Mouse (Mus musculus) heart, postnatal 10 days (tissue): ENCODE results near the gene Frs2. TPM values are rescaled to one million over a fixed set of nuclear protein-coding genes. Genes with fewer than 3 reads are reported as not detected.
"Not testable (repeated sequence)": the region's sequence is repeated elsewhere in the genome, so short reads cannot be mapped to it uniquely, and the experiment has no call there.

ENCODE experiments used
- DNase-seq, 2 experiments: peaks; one replicate each; pipeline ENCODE4 v3.0.0; 2021
- intact Hi-C: fragments of 180-260 bp; cut with DNase I; formaldehyde crosslinking; loops from one replicate; pipeline ENCODE4 v1.15.1; 2025
- total RNA-seq, 2 experiments: library from RNA; stranded (reverse); gene quantifications; 2 replicates each; pipeline ENCODE4 v1.2.3; 2021

Frs2 gene
- total RNA-seq, 2 experiments from 2014 or later, result 22.7 to 22.8 TPM

DNA sequence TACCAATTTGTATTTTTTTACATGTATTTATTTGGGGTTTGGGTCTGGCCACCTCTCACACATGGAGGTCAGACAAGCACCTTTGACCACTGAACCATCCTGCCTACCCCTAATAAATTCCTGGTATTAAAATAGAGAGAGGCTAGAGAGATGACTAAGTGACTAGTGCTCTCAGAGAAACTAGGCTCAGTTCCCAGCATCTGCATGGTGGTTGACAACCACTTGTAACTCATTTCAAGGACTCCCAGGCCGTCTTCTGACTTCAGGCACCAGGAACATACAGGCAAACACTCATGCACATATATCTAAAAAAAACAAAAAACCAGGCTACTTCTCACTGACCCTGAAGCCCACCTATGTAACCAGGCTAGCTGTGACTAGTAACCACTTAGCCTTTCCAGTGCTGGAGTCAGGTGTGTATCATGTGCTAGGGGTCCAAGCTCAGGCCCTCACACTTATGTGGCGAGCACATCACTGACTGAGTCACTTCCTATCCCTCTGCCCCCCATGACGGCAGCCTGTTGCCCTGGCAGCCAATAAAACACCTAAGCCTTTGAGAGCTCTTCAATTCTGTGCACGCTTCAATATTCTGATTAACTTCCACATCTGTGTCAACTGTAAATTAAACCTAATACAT lies 98.3 kb downstream of the Frs2 start:
- DNase-seq, result peak; percentile 56 to 57
- intact Hi-C loops, result no loop called here

DNA sequence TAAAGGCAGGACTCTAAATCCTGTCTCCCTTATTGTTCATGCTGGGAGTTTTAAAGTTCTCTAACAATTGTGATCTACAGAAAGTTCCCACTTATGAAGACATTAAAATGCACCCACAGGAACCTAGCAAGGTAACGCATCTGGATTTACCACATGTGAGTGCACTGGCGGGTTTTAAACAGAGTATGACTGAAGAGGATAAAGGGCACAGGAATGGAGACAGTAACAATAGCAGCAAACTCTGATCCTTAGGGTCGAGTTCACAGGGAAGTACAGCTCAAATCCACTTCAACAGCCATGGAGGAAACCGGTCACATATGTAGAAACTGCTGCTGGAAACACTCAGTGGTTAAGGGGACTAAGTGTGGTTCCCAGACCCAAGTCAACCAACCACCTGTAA lies 99.1 kb downstream of the Frs2 start:
- intact Hi-C loops, result no loop called here

GRCm38 (mm10) chr10:117045175-117046056 lies 102.9 kb downstream of the Frs2 start, which contains the start of gene Lrrc10:
Gene Lrrc10, plus strand, starts transcription at chr10:117045341.
- intact Hi-C loops, result no loop called here
- DNase-seq, result peak; percentile 61 to 76

More for the DNA sequence above, 99.1 kb downstream of the Frs2 start:
- DNase-seq, result no peak

DNA sequence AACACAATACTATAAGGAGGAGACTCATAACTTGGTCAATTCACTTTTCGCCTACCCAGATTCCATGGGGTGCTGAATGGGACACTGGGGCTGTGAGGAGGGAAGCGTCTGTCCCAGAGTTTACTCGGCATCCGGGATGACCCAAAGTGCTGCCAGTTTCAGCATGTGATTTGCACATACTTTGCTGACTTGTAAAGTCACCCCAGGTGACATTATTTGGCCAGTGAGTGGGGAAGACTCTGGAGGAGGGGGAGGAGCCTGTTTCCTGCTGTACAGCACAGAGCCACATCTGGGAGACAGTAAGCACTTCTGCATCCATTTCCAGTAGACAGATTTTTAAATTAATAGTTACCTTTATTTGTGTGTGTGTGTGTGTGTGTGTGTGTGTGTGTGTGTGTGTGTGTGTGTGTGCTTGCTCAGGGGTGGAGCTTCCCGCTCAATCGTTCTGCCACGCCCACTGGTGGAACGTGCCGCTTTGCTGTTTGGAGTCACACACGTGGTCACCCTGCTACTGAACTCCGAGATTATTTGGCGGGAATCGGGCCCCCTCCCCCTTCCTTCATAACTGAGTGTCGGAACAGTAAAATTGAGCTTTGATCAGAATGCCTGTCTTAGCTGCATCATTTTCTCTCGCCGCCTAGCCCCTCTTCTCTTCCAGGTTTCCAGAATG lies 104.7 kb downstream of the Frs2 start:
- peak; percentile 81 to 87 for DNase-seq
- intact Hi-C loops, result not testable (repeated sequence)

DNA sequence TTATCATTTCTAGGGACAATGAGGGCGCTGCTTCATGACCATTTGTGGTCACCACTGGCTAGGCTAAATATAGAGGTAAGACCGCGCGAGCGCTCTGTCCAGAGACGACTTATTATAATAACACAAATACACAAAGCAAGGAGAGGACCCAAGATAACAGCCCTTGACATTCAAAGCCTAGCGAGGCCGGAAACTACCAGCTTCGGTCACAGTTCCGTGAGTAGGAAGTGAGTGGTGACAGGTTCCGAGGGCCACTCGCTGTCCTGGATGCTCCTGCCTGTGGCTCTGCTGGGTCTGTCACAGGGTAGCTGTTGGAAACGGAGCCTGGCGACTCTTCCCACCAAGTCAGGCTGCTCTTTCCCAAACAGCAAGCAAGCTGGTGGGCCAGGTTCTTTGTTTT lies 106.0 kb downstream of the Frs2 start:
- intact Hi-C loops, result no loop called here
- DNase-seq, result peak; percentile 78 to 83

GRCm38 (mm10) chr10:117040355-117040754 lies 108.0 kb downstream of the Frs2 start:
- intact Hi-C loops, result no loop called here

DNA sequence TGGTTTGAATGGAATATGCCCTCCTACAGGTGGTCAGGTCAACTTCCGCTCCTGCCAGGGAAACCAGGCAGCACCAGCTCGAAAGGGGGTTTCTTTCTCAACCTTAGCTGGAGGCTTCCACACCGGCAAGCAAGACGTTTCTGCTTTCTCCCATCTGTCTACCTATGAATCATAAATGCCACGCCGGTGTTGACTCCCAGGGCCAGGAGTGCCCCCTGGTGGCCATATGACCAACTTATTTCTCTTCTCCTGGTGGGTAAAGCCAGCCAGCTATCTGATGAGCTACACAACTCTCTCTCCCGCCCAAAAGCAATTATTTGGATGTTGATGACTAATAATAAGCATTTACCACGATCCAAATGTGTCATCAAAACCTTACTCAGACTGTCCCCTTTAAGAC lies 114.5 kb downstream of the Frs2 start:
- peak; percentile 86 to 92 for DNase-seq

More at GRCm38 (mm10) chr10:117040355-117040754, 108.0 kb downstream of the Frs2 start:
- DNase-seq, result peak; percentile 34 to 44

DNA sequence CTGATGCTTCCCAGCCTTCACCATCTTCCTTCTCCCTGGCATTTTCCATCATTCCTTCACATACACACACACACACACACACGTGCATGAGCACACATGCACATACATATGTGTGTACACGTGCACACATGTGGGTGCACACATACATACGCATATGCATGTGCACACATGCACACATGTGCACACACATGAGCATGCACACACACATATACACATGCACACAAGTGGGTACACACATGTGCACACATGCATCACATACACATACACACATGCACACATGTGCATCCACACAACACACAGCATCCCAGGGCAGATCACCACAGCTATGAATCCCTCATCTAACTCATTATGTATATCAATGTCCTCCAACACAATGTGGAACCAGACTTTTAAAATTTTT lies 117.2 kb downstream of the Frs2 start:
- intact Hi-C loops, result loop anchor here (10.0 kb wide), 1 partner anchor 86 kb away; no protein-coding TSS in a partner anchor
- DNase-seq, result no peak

More for the DNA sequence above, 114.5 kb downstream of the Frs2 start:
- intact Hi-C loops, result loop anchor here (2.0 to 10.0 kb wide), 2 partner anchors 53 to 89 kb away; no protein-coding TSS in a partner anchor

DNA sequence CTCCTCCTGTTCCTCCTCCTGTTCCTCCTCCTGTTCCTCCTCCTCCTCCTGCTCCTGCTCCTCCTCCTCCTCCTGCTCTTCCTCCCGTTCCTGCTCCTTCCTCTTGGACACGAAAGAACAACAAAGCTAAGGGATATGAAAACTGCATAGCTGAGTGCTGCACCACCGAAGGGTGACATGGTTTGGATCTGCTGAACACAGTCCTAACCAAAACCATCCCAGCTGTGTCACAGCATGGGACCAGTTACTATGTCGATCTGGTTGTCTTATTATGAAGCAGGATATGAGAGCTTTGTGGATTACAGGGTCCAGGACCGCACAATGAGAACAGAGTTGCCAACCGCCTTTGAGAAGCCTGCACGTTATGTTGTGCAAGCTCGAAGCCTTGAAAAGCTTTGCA lies 122.2 kb downstream of the Frs2 start:
- intact Hi-C loops, result no loop called here
- DNase-seq, result no peak

DNA sequence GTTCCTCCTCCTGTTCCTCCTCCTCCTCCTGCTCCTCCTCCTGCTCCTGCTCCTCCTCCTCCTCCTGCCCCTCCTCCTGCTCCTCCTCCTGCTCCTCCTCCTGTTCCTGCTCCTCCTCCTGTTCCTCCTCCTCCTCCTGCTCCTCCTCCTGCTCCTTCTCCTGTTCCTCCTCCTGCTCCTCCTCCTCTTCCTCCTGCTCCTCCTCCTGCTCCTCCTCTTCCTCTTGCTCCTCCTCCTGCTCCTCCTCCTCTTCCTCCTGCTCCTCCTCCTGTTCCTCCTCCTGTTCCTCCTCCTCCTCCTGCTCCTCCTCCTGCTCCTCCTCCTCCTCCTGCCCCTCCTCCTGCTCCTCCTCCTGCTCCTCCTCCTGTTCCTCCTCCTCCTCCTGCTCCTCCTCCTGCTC lies 122.6 kb downstream of the Frs2 start:
- DNase-seq, intact Hi-C loops: not testable (repeated sequence)

DNA sequence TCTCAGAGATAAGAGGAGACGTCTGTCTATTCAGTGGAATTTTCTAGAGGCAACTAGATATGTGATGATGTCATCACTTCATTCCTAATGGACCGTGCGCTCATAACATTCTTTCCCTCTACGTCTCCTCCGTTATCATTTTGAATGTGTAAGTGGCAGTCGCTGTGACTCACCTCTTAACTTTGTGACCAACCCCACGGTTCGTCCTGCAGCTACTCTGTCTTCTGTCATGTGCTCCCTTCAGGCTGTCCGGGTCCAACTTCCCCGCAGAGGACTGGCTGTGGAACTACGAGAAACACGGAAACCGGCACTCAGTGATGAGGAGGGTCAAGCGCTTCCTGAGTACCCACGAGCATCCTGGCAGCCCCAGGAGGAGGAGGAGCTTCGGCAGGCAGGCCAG lies 124.6 kb downstream of the Frs2 start:
- intact Hi-C loops, result no loop called here
- DNase-seq, result peak in 1 of 2 experiments; percentile 32

DNA sequence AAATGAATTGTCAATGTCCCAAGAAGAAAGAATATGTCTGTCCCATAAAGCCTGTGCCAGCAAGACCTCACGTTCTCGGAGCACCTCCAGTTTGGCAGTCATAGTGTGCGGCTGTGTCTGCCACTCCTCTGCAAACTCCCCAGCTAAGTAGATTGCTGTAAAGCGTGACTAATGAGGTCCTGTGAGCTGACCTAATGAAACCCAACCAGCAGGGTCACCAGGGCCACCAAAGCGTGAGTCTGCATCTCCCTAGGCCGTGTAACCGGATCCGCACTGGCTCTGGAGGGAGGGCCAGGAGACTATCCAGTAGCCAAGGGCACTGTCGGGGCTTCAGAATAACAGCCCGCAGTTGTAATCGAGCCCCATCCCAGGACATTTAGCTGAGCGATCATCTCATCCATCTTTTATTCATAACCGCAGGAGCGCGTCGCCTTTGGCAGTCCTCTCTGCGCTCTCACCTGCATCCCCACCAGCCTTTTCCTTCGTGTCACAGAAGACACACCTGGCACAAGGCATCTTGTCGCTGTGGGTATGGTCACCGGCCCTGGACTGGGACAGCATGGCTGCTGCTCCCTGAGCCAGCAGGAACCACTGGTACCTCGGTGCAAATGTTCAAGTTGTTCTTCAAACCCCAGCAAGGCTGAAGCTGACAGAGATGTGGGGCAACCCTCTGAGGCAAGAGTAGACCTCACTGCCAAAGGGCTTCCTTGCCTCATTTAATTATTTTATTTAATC lies 127.1 kb downstream of the Frs2 start:
- DNase-seq, result no peak
- intact Hi-C loops, result no loop called here

Other genes with a start within 250 kb of the Frs2 start
- 10 to 100 TPM; 76.8 to 81.6 TPM for gene Rab3ip, start 197.8 kb downstream of the Frs2 start, total RNA-seq
- gene Gm10271, start 175.9 kb downstream of the Frs2 start, total RNA-seq, result not detected
- gene Best3, start 162.2 kb downstream of the Frs2 start, total RNA-seq, result 1 to 10 TPM; 1.4 to 1.7 TPM
- gene Lrrc10, start 103.2 kb downstream of the Frs2 start, total RNA-seq, result 100 to 1,000 TPM; 156 to 283 TPM
- gene Cct2, start 84.7 kb downstream of the Frs2 start, total RNA-seq, result 100 to 1,000 TPM; 160 to 179 TPM
- 10 to 100 TPM; 33.0 to 33.7 TPM for gene Yeats4, start 76.0 kb upstream of the Frs2 start, total RNA-seq
- gene 9530003J23Rik, start 90.2 kb upstream of the Frs2 start, total RNA-seq, result not detected
- 10 to 100 TPM; 33.5 to 56.5 TPM for gene Lyz2, start 133.8 kb upstream of the Frs2 start, total RNA-seq
- 1 to 10 TPM; 3.3 to 4.1 TPM for gene Lyz1, start 144.3 kb upstream of the Frs2 start, total RNA-seq
- 10 to 100 TPM; 55.7 to 61.6 TPM for gene Cpsf6, start 231.5 kb upstream of the Frs2 start, total RNA-seq